Mouse (Mus musculus): ENCODE measurements around the gene Gm36210. TPM values are rescaled to one million over a fixed set of nuclear protein-coding genes. Genes with fewer than 3 reads are reported as not detected.
"Not testable (repeated sequence)": the region's sequence is repeated elsewhere in the genome, so short reads cannot be mapped to it uniquely, and the experiment has no call there.

The Gm36210 gene
- total RNA-seq, 1 experiment from 2014 or later, result not detected

- ATAC-seq (replicated peaks; ENCODE audit: low read depth, poor library complexity, severe bottlenecking), result no peak; the same call in 1 of the 2 replicates
Observed at GRCm38 (mm10) chr7:4898851-4899648, 7.3 kb downstream of the Gm36210 start.

- no peak for ATAC-seq (replicated peaks; ENCODE audit: low read depth, poor library complexity, severe bottlenecking)
Observed at GRCm38 (mm10) chr7:4895186-4895585, 11.1 kb downstream of the Gm36210 start.

GRCm38 (mm10) chr7:4886680-4887079 lies 19.6 kb downstream of the Gm36210 start:
- ATAC-seq (replicated peaks; ENCODE audit: low read depth, poor library complexity, severe bottlenecking), result no peak

DNA sequence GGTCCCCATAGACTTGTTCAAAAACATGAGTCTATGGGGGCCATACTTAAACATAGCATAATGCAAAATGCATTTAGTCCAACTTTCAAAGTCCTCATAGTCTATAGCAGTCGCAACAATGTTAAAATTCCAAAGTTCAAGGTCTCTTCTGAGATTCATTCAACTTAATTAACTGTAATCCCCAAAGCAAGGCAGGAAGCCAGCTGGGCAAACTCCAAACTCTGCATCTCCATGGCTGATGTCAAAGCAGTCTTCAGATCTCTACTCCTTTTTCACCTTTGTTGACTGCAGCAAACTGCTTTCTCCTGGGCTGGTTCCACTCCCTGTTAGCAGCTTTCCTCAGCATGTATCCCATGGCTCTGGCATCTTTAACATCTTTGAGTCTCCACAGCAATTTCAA lies 27.3 kb downstream of the Gm36210 start:
- not testable (repeated sequence) for ATAC-seq (replicated peaks; ENCODE audit: low read depth, poor library complexity, severe bottlenecking)

- ATAC-seq (replicated peaks; ENCODE audit: low read depth, poor library complexity, severe bottlenecking), result no peak
Observed at GRCm38 (mm10) chr7:4878186-4878585, 28.1 kb downstream of the Gm36210 start.

DNA sequence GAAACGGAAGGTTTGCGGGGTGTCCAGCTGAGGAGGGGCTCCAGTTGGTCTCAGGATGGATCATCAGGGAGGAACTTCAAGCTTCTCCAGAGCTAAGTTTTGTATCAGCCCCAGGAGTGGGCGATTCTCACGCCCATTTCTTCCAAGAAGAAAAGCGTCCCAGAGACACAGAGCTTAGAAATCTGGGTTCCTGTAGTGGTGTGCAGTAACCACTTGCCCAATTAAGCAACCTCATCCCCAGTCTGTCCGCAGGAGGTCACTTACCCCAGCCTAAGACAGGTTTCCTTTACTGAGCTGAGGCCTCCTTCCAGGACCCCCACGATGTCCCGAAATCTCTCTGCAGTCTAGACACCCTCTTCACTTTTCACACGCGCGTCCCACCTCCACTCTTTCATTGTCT lies 29.1 kb downstream of the Gm36210 start:
- ATAC-seq (replicated peaks; ENCODE audit: low read depth, poor library complexity, severe bottlenecking), result peak; percentile 30

DNA sequence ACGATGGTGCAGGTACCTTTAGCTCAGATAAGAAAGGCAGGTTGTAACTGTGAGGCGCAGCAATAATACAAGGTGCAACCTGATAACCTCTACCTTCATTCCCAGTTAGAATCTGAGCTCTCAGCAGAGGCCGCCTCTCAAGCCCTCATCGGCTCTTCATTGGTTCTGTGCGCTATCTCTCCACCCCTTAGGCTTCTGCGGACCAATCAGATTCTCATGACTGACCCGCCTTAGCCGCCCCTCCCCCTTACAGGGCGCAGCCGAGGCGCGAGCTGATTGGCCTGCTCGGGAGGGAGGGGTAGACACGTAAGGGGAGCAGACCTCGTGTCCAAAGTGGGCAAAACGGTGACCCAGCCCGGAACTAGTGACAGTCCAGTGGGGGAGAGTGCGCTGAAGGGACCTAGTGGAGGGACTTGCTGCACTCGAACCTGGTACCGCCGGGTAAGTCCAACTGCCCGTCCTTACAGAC lies 29.5 kb downstream of the Gm36210 start, which contains the start of gene Isoc2a:
TSS of gene Isoc2a (plus strand) at position 401 of the 469 bp plus-strand sequence.
- ATAC-seq (replicated peaks; ENCODE audit: low read depth, poor library complexity, severe bottlenecking), result peak; percentile 99

DNA sequence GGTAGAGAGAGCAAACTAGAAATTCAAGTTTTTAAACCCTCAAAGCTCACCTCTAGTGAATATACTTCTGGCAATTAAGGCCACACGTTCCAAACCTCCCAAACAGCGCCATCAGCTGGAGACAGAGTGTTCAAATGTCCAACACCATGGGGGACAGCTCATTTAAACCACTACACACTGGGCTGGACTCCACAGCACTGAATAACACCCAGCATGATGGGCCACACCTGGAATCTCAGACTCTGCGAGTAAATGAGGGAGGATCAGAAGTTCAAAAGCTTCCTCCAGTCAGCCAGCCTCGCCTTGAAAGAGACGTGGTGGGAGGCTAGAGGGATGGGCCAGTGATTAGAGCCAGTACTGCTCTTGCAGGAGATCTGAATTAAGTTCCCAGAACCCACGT lies 36.2 kb downstream of the Gm36210 start, which contains the start of gene Isoc2b:
TSS of gene Isoc2b (minus strand) at position 126 of the 400 bp plus-strand sequence.
- ATAC-seq (replicated peaks; ENCODE audit: low read depth, poor library complexity, severe bottlenecking), result no peak

DNA sequence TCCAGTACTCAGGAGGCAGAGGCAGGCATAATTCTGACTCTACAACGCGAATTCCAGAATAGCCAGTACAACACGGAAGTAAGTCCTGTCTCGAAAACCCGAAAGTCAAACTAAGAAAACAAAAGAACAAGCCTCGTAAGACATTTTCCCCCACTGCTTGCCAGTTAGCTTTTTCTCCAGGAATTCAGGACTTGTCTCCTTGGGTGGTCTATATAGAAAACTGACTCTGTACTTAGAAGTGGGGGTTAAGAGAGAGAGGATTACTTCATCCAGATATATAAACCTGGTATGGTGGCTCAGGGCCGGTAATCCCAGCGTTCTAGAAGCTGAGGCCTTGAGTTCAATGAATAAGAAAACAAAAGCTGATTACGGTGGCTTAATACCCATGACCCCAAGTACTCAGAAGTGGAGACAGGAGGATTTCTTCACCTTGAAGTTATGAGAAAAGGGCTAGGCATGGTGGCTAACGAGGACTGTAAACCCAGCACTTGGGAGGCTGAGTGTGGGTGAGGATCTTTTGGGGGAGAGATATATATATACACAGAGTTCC lies 39.6 kb downstream of the Gm36210 start:
- no peak; the same call in 1 of the 2 replicates for ATAC-seq (replicated peaks; ENCODE audit: low read depth, poor library complexity, severe bottlenecking)

- ATAC-seq (replicated peaks; ENCODE audit: low read depth, poor library complexity, severe bottlenecking), result peak; percentile 99
Observed at GRCm38 (mm10) chr7:4865579-4866493, 40.5 kb downstream of the Gm36210 start.

- no peak for ATAC-seq (replicated peaks; ENCODE audit: low read depth, poor library complexity, severe bottlenecking)
Observed at GRCm38 (mm10) chr7:4865090-4865489, 41.2 kb downstream of the Gm36210 start.

GRCm38 (mm10) chr7:4864130-4864845 lies 42.0 kb downstream of the Gm36210 start:
- ATAC-seq (replicated peaks; ENCODE audit: low read depth, poor library complexity, severe bottlenecking), result no peak

- ATAC-seq (replicated peaks; ENCODE audit: low read depth, poor library complexity, severe bottlenecking), result no peak
Observed at GRCm38 (mm10) chr7:4863541-4864080, 42.7 kb downstream of the Gm36210 start.

DNA sequence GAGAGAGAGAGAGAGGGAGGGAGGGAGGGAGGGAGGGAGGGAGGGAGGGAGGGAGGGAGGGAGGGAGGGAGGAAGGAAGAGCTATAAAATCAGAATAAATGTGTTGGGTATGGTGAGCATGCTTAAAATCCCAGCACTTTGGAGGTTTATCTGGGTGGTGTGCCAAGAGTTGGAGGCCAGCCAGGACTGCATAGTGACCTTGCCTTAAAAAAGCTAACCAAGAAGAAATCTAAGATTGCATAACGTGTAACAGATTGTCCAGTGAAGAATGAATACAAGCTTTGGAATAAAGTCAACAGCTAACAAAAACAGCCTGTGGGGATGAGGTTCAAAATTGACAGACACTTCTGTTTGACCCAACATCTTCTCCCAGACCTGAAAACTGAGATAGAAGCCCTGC lies 43.3 kb downstream of the Gm36210 start:
- no peak for ATAC-seq (replicated peaks; ENCODE audit: low read depth, poor library complexity, severe bottlenecking)

- ATAC-seq (replicated peaks; ENCODE audit: low read depth, poor library complexity, severe bottlenecking), result not testable (repeated sequence)
Observed at GRCm38 (mm10) chr7:4860926-4861325, 45.4 kb downstream of the Gm36210 start.

DNA sequence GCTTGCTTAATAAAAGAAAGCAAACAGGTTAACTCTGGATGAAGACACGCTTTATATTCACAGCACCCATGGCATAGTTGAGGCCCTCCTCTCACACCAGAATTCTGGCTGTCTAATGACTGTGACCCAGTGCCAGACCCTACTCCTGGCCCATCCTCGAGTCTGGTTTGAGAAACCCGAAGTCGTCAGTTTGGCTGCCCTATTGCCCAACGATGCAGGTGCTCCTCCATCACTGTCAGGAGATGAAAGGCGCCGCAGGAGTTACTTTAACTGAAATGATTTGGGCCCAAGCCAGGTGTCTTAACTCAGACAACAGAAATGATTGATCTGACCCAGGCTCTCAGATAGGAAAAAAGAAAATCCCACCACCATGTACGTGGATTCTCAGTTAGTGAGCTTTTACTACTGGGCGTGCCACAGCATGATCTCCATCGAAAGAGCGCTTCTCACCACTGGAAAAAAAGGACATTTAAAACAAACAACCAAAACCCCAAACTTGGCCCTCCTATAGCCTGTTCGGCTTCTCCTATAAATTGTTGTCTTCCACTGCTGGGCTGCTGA lies 46.8 kb downstream of the Gm36210 start:
- ATAC-seq (replicated peaks; ENCODE audit: low read depth, poor library complexity, severe bottlenecking), result no peak

- no peak for ATAC-seq (replicated peaks; ENCODE audit: low read depth, poor library complexity, severe bottlenecking)
Observed at GRCm38 (mm10) chr7:4857321-4857720, 49.0 kb downstream of the Gm36210 start.

GRCm38 (mm10) chr7:4856508-4856907 lies 49.8 kb downstream of the Gm36210 start:
- no peak for ATAC-seq (replicated peaks; ENCODE audit: low read depth, poor library complexity, severe bottlenecking)

DNA sequence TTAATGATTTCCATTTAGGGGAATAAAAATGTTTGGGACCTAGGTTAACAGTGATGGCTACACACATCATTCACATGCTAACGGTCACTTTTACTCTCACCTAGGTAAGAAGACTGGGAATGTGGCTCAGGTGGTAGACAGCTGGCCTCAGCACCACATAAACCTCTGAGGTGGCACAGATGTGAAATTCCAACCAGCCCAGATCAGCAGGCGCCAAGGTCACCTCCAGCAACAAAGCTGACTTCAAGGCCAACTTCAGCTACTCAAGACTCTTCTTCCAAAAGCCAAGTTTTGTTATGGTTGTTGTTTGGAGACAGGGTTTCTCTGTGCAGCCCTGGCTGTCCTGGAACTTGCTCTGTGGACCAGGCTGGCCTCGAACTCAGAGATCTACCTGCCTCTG lies 52.7 kb downstream of the Gm36210 start:
- ATAC-seq (replicated peaks; ENCODE audit: low read depth, poor library complexity, severe bottlenecking), result no peak
